Mouse (Mus musculus) frontal cortex, postnatal 25 days (tissue): ENCODE results near the gene Mup16.
"Not testable (repeated sequence)": the region's sequence is repeated elsewhere in the genome, so short reads cannot be mapped to it uniquely, and the experiment has no call there.

Experiments used
- DNase-seq, 2 experiments: peaks; one replicate each; pipeline ENCODE4 v3.0.0; 2022; ENCODE audit warnings: low spot score in 2 of 2

The Mup16 gene

DNA sequence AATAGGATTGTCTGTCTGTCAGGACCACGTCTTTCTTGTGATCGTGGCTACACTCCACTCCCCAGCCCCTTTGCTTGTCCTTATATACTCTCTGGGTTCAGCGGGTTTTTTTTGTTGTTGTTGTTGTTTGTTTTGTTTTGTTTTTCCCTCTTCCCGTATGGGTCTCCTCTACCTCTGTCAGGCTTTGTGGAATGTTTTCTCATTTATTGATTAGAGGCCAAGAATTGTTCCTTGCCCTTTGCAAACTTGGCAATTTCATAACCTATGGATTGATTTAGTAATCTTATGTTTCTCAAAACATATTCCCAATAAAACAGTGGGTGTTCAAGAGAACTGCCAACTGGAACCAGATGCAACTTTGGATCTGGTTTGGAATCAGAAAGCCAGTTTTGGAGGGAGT, at the start of gene Mup16:
Gene Mup16, minus strand, starts transcription at position 101 of the 400 bp plus-strand sequence.
- DNase-seq, result not testable (repeated sequence)

GRCm38 (mm10) chr4:61555887-61556286, 36.6 kb upstream of the Mup16 start:
- DNase-seq, result peak in 1 of 2 experiments; percentile 3
